Mouse (Mus musculus) large intestine, adult 2 months (tissue): ENCODE results near the gene Arpc3. TPM values are rescaled to one million over a fixed set of nuclear protein-coding genes. Genes with fewer than 3 reads are reported as not detected.
"Not testable (repeated sequence)": the region's sequence is repeated elsewhere in the genome, so short reads cannot be mapped to it uniquely, and the experiment has no call there.

Source experiments
- DNase-seq: peaks from one replicate; pipeline ENCODE4 v3.0.0-alpha.2; 2012; ENCODE audit warnings: low read depth, low spot score
- WGBS: fragments of 180-500 bp; shearing (Covaris S2); methylation state at CpG from one replicate; pipeline ENCODE4 v1.1.7; 2018; 5-methylcytosine and 5-hydroxymethylcytosine counted together
- polyA plus RNA-seq: library from polyadenylated mRNA; depleted of rRNA; stranded (reverse); fragments of >200 nt; gene quantifications from 2 replicates; pipeline ENCODE4 v1.2.3, GENCODE M21; 2012

The Arpc3 gene
- polyA plus RNA-seq, 1 experiment = 289 TPM

- no peak for DNase-seq
- 67% methylated on average over 4 of the region's 4 CpGs for WGBS
These were observed 38.5 kb downstream of the Arpc3 start for GRCm38 (mm10) chr5:122430036-122430775.

- no peak for DNase-seq
- WGBS = 68% methylated on average over 8 of the region's 8 CpGs
These were observed 39.5 kb downstream of the Arpc3 start for GRCm38 (mm10) chr5:122431221-122431620.

GRCm38 (mm10) chr5:122434541-122434940, 42.9 kb downstream of the Arpc3 start:
- no peak for DNase-seq
- WGBS = 77% methylated on average over 4 of the region's 4 CpGs

- WGBS = 74% methylated on average over 19 of the region's 19 CpGs
- no peak for DNase-seq
These were observed 47.9 kb downstream of the Arpc3 start for GRCm38 (mm10) chr5:122439400-122440094.

- WGBS = 78% methylated on average over 12 of the region's 12 CpGs
- DNase-seq = no peak
These were observed 48.5 kb downstream of the Arpc3 start for GRCm38 (mm10) chr5:122440095-122440630.

GRCm38 (mm10) chr5:122444492-122444891, 52.8 kb downstream of the Arpc3 start:
- 92% methylated on average over 10 of the region's 10 CpGs for WGBS
- no peak for DNase-seq

DNA sequence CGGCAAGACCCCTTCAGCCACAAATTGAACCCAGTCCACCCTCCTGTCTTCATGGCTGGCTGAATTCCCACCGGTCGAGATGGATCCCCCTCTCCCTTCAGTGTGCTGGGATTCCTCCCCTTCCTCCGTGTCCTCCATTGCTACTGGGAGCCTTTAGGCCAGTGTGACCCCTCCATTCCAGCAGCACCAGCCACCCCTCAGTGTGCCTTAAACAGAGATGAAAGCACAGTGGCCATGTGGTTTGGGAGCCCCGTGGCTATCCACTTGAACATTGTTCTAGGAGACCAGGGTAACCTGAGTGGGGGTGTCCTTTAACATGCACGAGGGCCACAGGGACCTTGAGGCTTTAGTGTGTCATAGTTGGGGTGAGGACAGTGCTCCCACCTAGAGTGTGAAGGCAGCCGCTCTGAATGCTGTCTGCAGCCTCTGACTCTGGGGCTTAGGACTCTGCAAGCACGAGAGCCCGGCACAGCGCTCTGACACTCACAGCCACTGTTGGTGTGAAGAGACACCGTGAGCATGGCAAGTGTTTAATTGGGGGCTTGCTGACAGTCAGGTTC, 53.5 kb downstream of the Arpc3 start:
- 91% methylated on average over 11 of the region's 11 CpGs for WGBS

DNA sequence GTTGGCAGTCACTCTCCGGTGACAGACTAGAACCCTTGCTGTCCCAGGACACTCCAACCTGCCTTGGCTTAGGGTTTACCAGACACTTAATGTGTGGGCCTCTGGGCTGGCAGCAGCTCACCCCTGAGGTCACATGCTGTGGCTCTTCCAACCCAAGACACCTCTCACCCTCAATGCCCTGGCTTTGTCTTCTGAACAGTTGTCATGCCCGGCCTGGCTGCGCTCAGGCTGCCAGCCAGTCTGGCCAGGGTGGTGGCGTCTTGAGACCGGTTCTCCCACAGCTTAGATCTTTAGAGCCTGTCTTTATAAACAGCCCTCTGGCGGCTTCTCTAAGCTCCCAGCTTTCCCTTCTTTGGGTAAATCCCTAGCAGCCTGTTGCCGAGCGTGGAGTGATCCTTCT, 56.2 kb downstream of the Arpc3 start:
- WGBS = 73% methylated on average over 8 of the region's 8 CpGs
- no peak for DNase-seq

More for the DNA sequence above, 53.5 kb downstream of the Arpc3 start:
- DNase-seq = no peak

DNA sequence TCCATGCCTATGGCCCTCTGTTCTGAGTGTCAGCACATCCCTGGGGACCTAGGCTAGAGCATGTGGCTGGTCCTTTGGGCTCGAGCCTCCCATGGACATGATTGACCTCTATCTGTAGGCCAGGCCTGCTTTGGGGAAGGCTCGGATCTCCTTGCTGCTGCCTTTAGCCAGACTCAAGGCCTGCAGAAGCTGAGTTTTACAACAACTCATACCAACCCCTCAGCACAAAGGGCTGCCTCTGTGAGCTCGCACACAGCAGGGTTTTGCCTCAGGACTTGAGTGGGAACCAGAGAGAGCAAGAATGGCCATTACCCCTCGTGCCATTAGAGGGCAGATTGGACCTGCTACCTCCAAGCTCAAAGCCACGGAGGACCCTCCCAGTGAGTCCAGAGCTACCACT, 57.2 kb downstream of the Arpc3 start:
- WGBS = 82% methylated on average over 5 of the region's 5 CpGs
- no peak for DNase-seq

DNA sequence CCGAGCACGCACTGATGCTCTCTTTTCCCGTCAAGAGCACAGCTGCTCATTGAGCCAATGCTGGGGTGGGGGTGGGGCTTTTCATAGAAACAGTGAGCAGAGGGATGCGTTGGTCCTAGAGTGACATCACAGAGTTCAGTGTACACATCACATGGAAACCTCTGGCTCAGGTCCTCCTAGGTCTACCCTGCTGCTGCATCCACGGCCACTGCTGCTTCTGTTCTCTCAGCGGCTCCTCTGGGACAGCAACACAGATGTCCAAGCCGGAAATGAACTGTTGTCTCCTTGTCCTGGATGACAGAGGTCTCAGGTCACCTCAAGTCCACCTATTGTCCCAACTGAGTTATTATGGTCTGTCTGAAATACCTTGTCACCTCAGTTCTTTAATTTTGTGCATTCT, 58.3 kb downstream of the Arpc3 start:
- 62% methylated on average over 7 of the region's 7 CpGs for WGBS
- DNase-seq = no peak

GRCm38 (mm10) chr5:122450913-122451317, 59.2 kb downstream of the Arpc3 start:
- WGBS = 51% methylated on average over 5 of the region's 5 CpGs
- DNase-seq = no peak

DNA sequence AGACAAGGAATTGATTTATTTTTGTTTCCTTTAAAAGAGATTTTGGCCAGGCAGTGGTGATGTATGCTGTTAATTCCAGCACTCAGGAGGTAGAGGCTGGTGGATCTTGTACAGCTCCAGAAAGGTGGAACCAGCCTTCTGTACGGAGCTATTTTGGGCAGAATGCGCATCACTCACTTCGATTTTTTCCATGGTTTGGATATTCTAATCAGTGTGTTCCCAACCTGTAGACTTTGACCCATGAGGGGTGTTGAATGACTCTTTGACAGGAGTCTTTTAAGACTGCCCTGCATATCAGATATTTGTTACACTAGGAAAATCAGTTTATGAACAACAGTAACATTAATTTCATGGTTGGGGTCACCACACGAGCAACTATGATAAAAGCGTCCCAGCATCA, 59.6 kb downstream of the Arpc3 start:
- DNase-seq = no peak
- WGBS = 73% methylated on average over 5 of the region's 5 CpGs

GRCm38 (mm10) chr5:122452194-122452593, 60.5 kb downstream of the Arpc3 start:
- 75% methylated on average over 7 of the region's 7 CpGs for WGBS
- DNase-seq = no peak

GRCm38 (mm10) chr5:122453188-122453587, 61.5 kb downstream of the Arpc3 start:
- 68% methylated on average over 6 of the region's 6 CpGs for WGBS
- DNase-seq = no peak

GRCm38 (mm10) chr5:122454442-122454841, 62.8 kb downstream of the Arpc3 start:
- 85% methylated on average over 4 of the region's 4 CpGs for WGBS
- DNase-seq = no peak

DNA sequence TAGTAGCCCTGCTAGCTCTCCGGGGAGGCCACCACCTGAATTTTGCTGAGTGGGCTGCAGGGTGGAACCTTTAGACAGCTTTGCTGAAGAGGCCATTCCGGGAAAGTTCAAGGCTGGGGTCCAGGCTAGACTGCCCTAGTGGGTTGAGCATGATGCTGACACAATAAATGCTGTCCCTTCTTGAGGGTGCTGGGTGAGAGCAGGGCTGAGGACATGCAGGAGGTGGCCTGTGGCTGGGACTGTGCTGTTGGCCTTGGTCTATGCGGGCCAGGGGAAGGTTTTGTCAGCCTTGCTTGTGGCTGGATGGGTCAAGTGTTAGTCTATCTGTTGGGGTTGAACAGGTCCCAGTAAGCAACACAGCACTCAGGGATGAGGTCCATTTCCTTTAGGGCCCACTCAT, 63.2 kb downstream of the Arpc3 start:
- WGBS = 88% methylated on average over 3 of the region's 3 CpGs

GRCm38 (mm10) chr5:122455584-122455983, 63.9 kb downstream of the Arpc3 start:
- WGBS = 72% methylated on average over 3 of the region's 3 CpGs
- DNase-seq = no peak

More for the DNA sequence above, 63.2 kb downstream of the Arpc3 start:
- no peak for DNase-seq

- DNase-seq = not testable (repeated sequence)
- 81% methylated on average over 9 of the region's 9 CpGs for WGBS
These were observed 65.4 kb downstream of the Arpc3 start for GRCm38 (mm10) chr5:122457054-122457453.

GRCm38 (mm10) chr5:122458066-122458465, 66.4 kb downstream of the Arpc3 start:
- DNase-seq = no peak

DNA sequence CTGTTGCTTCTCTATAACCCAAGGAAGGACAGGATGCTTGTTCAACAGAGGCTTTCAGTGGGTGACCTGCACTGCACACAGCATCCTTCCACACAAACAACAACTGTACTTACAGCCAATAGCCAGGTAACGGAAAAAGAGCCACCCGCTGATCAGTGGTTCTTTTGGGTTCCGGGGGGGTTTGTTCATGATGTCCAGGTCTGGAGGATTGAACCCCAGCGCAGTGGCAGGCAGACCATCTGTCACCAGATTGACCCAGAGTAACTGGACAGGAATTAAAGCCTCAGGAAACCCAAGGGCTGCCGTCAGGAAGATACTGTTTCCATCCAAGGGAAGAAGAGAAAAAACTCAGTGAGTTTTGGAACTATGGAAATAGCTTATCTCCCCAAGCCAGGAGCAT, 67.7 kb downstream of the Arpc3 start:
- 92% methylated on average over 5 of the region's 5 CpGs for WGBS
- DNase-seq = no peak

More at GRCm38 (mm10) chr5:122458066-122458465, 66.4 kb downstream of the Arpc3 start:
- WGBS = 54% methylated on average over 4 of the region's 4 CpGs
